Mouse (Mus musculus) forebrain, embryonic 10.5 days (tissue): ENCODE measurements around the gene Tmem110. TPM values are rescaled to one million over a fixed set of nuclear protein-coding genes. Genes with fewer than 3 reads are reported as not detected.

Source experiments
- DNase-seq: peaks from one replicate; pipeline ENCODE4 v3.0.0-alpha.2; 2017; ENCODE audit warnings: low spot score; ENCODE audit errors: extremely low spot score
- H3K27ac ChIP-seq: fragments of 300-500 bp; sonication (generic); 2 replicates; pipeline ENCODE4 v1.5.1; 2016; ENCODE audit warnings: mild to moderate bottlenecking
- H3K27me3 ChIP-seq: fragments of 300-500 bp; sonication (generic); 2 replicates; pipeline ENCODE4 v1.6.1; 2016; ENCODE audit warnings: mild to moderate bottlenecking; ENCODE audit not compliant: poor library complexity, severe bottlenecking
- H3K36me3 ChIP-seq: fragments of 300-500 bp; sonication (generic); replicated peaks from 2 replicates; pipeline ENCODE4 v1.6.1; 2016; ENCODE audit warnings: mild to moderate bottlenecking, moderate library complexity
- H3K4me1 ChIP-seq: fragments of 300-500 bp; sonication (generic); 2 replicates; pipeline ENCODE4 v1.6.1; 2016
- H3K4me3 ChIP-seq: fragments of 300-500 bp; sonication (generic); 2 replicates; pipeline ENCODE4 v1.5.1; 2016; ENCODE audit warnings: mild to moderate bottlenecking, moderate library complexity
- H3K9me3 ChIP-seq: fragments of 300-500 bp; sonication (generic); 2 replicates; pipeline ENCODE4 v1.6.1; 2016; ENCODE audit warnings: mild to moderate bottlenecking, moderate library complexity
- WGBS: fragments of 180-500 bp; shearing (Covaris S2); methylation state at CpG from one replicate; pipeline ENCODE4 v1.1.7; 2016; 5-methylcytosine and 5-hydroxymethylcytosine counted together
- polyA plus RNA-seq: library from polyadenylated mRNA; unstranded; fragments of >200 nt; fragmentation: Nextera tagmentation; extraction: Ambion mirVana; gene quantifications from 2 replicates; pipeline ENCODE4 v1.2.1, GENCODE M21; 2016

Gene Tmem110
- polyA plus RNA-seq, 1 experiment from 2014 or later: 21.9 TPM

DNA sequence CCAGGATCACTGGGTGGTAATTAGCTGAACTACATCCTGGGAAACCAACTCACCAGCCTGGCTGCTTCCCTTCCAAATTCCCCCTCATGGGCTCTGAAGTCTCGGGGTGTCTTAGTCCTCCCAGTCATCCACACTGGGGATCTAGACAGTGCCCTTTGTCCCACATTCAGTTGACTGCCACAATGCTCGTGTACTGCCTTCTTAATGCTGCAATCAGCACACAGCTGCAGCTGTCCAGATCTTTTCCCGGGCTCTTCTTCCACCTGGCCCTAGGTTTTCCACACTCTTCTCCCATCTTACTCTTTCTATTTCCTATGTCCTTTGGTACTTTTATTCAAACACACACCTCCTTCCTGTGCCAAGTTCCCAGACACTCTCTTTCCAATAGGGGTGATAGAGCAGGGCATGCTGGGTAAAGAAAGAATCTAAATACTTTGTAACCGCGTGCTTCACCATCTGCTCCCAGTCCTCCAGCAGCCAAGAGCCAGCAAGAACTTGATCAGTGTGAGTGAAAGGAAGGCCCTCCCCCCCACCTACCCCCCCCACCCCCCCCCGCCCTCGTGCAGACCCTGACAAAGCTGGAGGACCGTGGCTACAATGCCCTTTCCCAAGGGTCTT, 96.8 kb downstream of the Tmem110 start:
- Histone ChIP-seq H3K36me3 (no peaks in the 10 kb centered on the region), H3K4me1 (peaks cover 10% of the 10 kb centered on the region; the same call in 1 of the 2 replicates), H3K9me3 (no peaks in the 10 kb centered on the region), H3K4me3 (no peak overlapping the region), H3K27ac (no peak overlapping the region), H3K27me3 (no peaks in the 10 kb centered on the region)
- no peak for DNase-seq
- whole genome bisulfite sequencing: 69% methylated on average over 8 of the region's 8 CpGs

DNA sequence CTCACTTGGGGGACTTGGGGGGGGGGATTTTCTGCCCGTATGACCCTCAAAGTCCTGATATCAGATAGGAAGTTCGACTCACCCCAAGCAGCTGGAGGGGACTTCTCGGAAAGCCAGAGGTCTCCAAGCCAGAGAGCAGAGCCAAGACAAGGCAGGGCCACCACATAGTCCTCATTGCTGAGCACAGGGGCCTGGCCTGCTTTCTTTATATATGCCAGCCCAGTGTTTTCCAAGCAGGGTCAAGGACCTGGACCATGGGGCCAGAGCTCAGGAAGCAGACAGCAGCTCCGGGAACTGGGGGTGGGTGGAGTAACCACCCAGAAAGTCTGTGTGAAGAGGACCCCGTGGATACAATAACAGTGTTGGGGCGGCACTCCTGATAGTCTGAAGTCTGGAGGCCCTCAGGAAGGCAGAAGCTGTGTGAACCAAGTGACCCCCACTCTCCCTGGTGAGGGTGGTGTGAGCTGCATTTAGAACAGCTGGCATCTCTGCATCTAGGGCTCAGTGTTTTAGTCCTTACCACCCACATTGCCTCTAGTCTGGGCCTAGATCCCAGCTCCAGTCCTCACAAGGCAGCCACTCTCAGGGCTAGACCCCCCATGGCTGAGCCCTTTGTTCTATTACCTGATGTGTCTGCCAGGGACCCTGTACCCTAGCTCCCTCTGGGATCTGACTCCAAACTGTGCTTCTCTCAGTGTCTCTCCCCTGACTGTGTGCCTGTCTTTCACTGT, 98.2 kb downstream of the Tmem110 start, which contains the start of gene Itih3:
Gene Itih3 (minus strand): TSS at position 386 of the 731 bp plus-strand sequence.
- DNase-seq: no peak
- no peaks in the 10 kb centered on the region for H3K36me3 ChIP-seq
- H3K4me3 ChIP-seq: no peak within 1 kb of the TSS
- no peaks in the 10 kb centered on the region for H3K27me3 ChIP-seq
- no peak within 1 kb of the TSS; the same call in 1 of the 2 replicates for H3K27ac ChIP-seq
- WGBS: 83% methylated on average over 6 of the region's 6 CpGs
- no peaks in the 10 kb centered on the region for H3K9me3 ChIP-seq
- peaks cover 10% of the 10 kb centered on the region; the same call in 1 of the 2 replicates for H3K4me1 ChIP-seq

DNA sequence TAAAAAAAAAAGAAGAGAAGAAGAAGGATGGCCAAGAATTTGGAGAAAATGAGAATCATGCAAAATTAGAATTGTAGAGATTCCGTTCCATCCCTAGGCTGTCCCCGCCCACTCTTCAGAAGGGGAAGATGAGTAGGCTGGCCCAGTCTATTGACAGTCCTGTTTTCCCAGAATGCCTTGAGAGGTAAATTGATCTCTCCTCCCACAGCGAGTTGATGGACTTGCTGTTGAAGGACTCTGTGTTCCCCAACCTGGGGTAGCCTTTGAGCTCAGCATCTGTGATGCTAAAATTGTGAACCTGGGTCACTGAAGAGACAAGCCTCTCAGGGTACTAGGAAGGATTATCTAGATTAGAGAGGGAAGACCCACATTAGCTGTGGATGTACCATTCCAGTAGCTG, 100.1 kb downstream of the Tmem110 start:
- 86% methylated on average over 3 of the region's 3 CpGs for WGBS
- Histone ChIP-seq H3K4me1 (peaks cover 10% of the 10 kb centered on the region; the same call in 1 of the 2 replicates), H3K9me3 (no peaks in the 10 kb centered on the region), H3K27ac (no peak overlapping the region), H3K4me3 (no peak overlapping the region), H3K27me3 (no peaks in the 10 kb centered on the region), H3K36me3 (no peaks in the 10 kb centered on the region)
- no peak for DNase-seq

Other genes with a start within 250 kb of the Tmem110 start
- gene Prkcd, start 199.4 kb upstream of the Tmem110 start, polyA plus RNA-seq: 23.6 and 24.8 TPM in 2 replicates
- 12.7 and 14.7 TPM in 2 replicates for gene Rft1, start 171.2 kb upstream of the Tmem110 start, polyA plus RNA-seq
- gene Sfmbt1, start 110.7 kb upstream of the Tmem110 start, polyA plus RNA-seq: 22.6 and 23.6 TPM in 2 replicates
- gene Mustn1, start 53.6 kb downstream of the Tmem110 start, polyA plus RNA-seq: 0.22 and 0.49 TPM in 2 replicates
- gene Itih4, start 60.9 kb downstream of the Tmem110 start, polyA plus RNA-seq: not detected in 2 replicates
- gene Itih3, start 98.2 kb downstream of the Tmem110 start, polyA plus RNA-seq: 0.17 and 0.32 TPM in 2 replicates
- not detected in 2 replicates for gene Itih1, start 117.7 kb downstream of the Tmem110 start, polyA plus RNA-seq
- 24.4 and 25.7 TPM in 2 replicates for gene Nek4, start 125.8 kb downstream of the Tmem110 start, polyA plus RNA-seq
- 45.1 and 45.8 TPM in 2 replicates for gene Glt8d1, start 175.8 kb downstream of the Tmem110 start, polyA plus RNA-seq
- 261 and 264 TPM in 2 replicates for gene Spcs1, start 176.1 kb downstream of the Tmem110 start, polyA plus RNA-seq
- 144 TPM in 2 replicates for gene Pbrm1, start 193.5 kb downstream of the Tmem110 start, polyA plus RNA-seq
- 133 and 152 TPM in 2 replicates for gene Gnl3, start 193.6 kb downstream of the Tmem110 start, polyA plus RNA-seq